Mouse (Mus musculus) heart, adult 2 months (tissue): ENCODE results near the gene Plekhb1. TPM values are rescaled to one million over a fixed set of nuclear protein-coding genes. Genes with fewer than 3 reads are reported as not detected.
A peak's percentile ranks its signal among the peaks of the same experiment; 100 is the strongest.

ENCODE experiments used
- DNase-seq, 2 experiments: peaks; one replicate each; pipeline ENCODE4 v3.0.0; 2021
- H3K27ac ChIP-seq: fragments of 200-600 bp; 2 replicates; pipeline ENCODE4 v1.8.1; 2022
- H3K27me3 ChIP-seq: fragments of 200-500 bp; 2 replicates; pipeline ENCODE4 v1.6.1; 2012; ENCODE audit warnings: mild to moderate bottlenecking, low read length, inconsistent platforms, mixed read lengths; ENCODE audit not compliant: control insufficient read depth, insufficient read depth
- H3K36me3 ChIP-seq: fragments of 200-500 bp; 2 replicates; pipeline ENCODE4 v1.6.1; 2012; ENCODE audit warnings: low read length, inconsistent platforms; ENCODE audit not compliant: control insufficient read depth, insufficient read depth
- H3K4me1 ChIP-seq: fragments of 200-500 bp; 2 replicates; pipeline ENCODE4 v1.6.1; 2011; ENCODE audit warnings: low read length; ENCODE audit not compliant: control insufficient read depth, insufficient read depth
- H3K4me3 ChIP-seq: fragments of 200-600 bp; 2 replicates; pipeline ENCODE4 v1.8.1; 2022
- H3K79me2 ChIP-seq: fragments of 200-500 bp; replicated peaks from 2 replicates; pipeline ENCODE4 v1.6.1; 2012; ENCODE audit warnings: mild to moderate bottlenecking, inconsistent platforms, low read length, moderate library complexity, mixed read lengths; ENCODE audit not compliant: control insufficient read depth, insufficient read depth
- H3K9ac ChIP-seq: fragments of 200-500 bp; 2 replicates; pipeline ENCODE4 v1.6.1; 2012; ENCODE audit warnings: low read depth, mild to moderate bottlenecking, control low read depth, inconsistent platforms, low read length, mixed read lengths
- CTCF ChIP-seq: fragments of 200-600 bp; IDR thresholded peaks from 2 replicates; pipeline ENCODE4 v1.8.1; 2022; ENCODE audit warnings: antibody characterized with exemption, mild to moderate bottlenecking, moderate library complexity
- EP300 ChIP-seq: fragments of 200-500 bp; IDR thresholded peaks from 2 replicates; pipeline ENCODE4 v1.6.1; 2011; ENCODE audit warnings: low read depth, low read length, control low read depth; ENCODE audit not compliant: insufficient read depth
- POLR2A ChIP-seq: fragments of 200-500 bp; IDR thresholded peaks from 2 replicates; pipeline ENCODE4 v1.6.1; 2011; ENCODE audit warnings: mild to moderate bottlenecking, low read depth, low read length, control low read depth; ENCODE audit not compliant: insufficient read depth
- WGBS: fragments of 180-500 bp; shearing (Covaris S2); methylation state at CpG from one replicate; pipeline ENCODE4 v1.1.7; 2018; 5-methylcytosine and 5-hydroxymethylcytosine counted together
- intact Hi-C: fragments of 180-260 bp; cut with DNase I; formaldehyde crosslinking; loops from one replicate; pipeline ENCODE4 v1.15.1; 2025
- polyA plus RNA-seq: library from polyadenylated mRNA; depleted of rRNA; stranded (reverse); fragments of >200 nt; gene quantifications from 2 replicates; pipeline ENCODE4 v1.2.3, GENCODE M21; 2012
- total RNA-seq, 2 experiments: library from RNA; stranded (reverse); gene quantifications; 2 replicates each; pipeline ENCODE4 v1.2.3; 2021

Gene Plekhb1
- total and polyA plus RNA-seq, 3 experiments, result 2.2 to 9.0 (median 2.5) TPM

DNA sequence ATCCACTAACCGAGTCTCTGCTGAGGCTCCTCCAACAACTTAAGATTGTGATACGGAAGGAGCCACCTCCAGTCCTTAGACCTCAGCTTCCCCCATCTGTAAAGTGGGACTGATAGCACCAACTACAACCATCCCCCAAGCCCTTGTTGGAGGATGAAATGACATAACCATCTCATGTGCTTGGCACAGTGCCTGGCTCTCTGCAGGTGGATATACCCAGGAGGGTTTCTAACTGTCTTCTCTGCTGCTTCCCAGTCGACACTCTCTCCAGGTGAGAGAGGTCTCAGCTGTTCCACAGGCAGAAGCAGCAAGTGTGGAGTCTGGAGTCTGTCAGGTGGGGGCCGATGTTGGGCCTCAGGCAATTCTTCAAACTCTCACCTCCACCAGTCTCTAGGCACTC, 11.2 kb downstream of the Plekhb1 start:
- intact Hi-C loops, result no loop called here
- DNase-seq, result no peak
- H3K27ac ChIP-seq, result no peak overlapping the region
- H3K9ac ChIP-seq, result no peak overlapping the region
- no peaks in the 10 kb centered on the region for H3K79me2 ChIP-seq
- WGBS, result 65% methylated on average over 4 of the region's 4 CpGs
- no peaks in the 10 kb centered on the region for H3K27me3 ChIP-seq
- H3K4me1 ChIP-seq, result peaks cover 14% of the 10 kb centered on the region
- TF ChIP-seq POLR2A (no peak), CTCF (no peak), EP300 (no peak)
- H3K36me3 ChIP-seq, result no peaks in the 10 kb centered on the region
- H3K4me3 ChIP-seq, result no peak overlapping the region

DNA sequence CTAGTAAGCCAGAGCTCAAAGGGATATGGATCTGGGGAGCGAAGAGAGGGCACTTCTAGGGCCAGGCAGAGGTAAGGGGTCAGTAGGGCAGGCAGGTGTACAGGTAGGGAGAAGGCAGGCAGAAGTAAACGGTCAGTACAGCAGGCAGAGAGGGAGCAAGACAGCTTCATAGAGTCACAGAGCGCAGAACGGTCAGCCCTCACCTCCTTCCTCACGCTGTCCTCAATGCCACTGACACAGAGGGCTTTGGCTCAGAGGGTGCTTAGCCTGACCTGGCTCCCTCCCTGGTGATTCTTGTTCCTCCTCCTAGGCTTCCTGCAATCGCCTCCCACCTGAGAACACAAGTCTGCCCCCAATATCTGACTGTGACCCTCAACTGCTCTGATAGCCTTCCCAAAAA, 11.8 kb downstream of the Plekhb1 start:
- Histone ChIP-seq H3K27me3 (no peaks in the 10 kb centered on the region), H3K9ac (no peak overlapping the region), H3K36me3 (no peaks in the 10 kb centered on the region), H3K4me3 (no peak overlapping the region), H3K4me1 (peaks cover 14% of the 10 kb centered on the region), H3K27ac (no peak overlapping the region), H3K79me2 (no peaks in the 10 kb centered on the region)
- DNase-seq, result no peak
- TF ChIP-seq CTCF (no peak), EP300 (no peak), POLR2A (no peak)
- WGBS, result 72% methylated on average over 6 of the region's 6 CpGs
- intact Hi-C loops, result no loop called here

DNA sequence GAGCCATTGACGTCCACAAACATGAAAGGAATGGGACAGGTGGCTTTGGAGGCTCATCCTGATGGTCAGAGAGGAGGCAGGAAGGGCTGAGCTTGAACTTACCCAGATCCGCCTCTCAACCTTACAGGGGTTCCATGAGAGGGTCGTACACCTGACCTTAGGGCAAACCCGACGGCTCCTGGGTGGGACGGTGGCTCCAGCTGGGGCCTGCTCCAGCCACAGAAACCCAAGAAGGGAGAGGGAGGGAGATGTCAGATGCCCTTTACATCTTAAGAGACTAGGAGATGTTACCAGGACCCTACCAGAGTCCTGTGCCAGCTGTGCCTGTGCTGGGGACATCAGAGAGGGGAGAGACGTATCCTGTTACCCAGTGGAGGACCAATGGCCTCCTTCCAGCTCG, 12.4 kb downstream of the Plekhb1 start:
- Histone ChIP-seq H3K79me2 (no peaks in the 10 kb centered on the region), H3K4me1 (peaks cover 15% of the 10 kb centered on the region), H3K27me3 (no peaks in the 10 kb centered on the region), H3K27ac (no peak overlapping the region; the same call in 1 of the 2 replicates), H3K9ac (no peak overlapping the region), H3K4me3 (no peak overlapping the region), H3K36me3 (no peaks in the 10 kb centered on the region)
- intact Hi-C loops, result no loop called here
- no peak for DNase-seq
- TF ChIP-seq EP300 (no peak), POLR2A (no peak), CTCF (no peak)
- WGBS, result 83% methylated on average over 8 of the region's 8 CpGs

DNA sequence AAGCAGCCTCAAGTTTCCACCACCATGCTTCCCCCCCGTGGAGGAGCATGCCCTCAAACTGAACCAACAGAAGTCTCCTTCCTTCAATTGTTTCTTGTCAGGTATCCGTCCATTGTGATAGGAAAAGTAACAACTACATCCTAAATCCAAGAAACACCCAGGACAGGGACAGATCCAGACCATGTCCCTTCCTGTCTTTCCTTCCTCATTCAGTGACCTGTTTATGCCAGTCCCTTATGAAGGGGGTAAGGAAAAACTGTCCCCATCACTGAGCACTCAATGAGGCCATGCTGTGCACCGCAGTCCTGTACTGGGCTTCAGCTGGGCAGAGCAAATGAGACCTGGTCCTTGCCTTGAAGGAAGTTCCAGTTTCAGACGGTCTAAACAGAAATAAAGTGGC, 13.1 kb downstream of the Plekhb1 start:
- no peak for DNase-seq
- 49% methylated on average over 4 of the region's 4 CpGs for WGBS
- Histone ChIP-seq H3K9ac (no peak overlapping the region), H3K36me3 (no peaks in the 10 kb centered on the region), H3K27ac (peak overlapping the region; percentile 63), H3K79me2 (no peaks in the 10 kb centered on the region), H3K4me3 (no peak overlapping the region), H3K27me3 (no peaks in the 10 kb centered on the region), H3K4me1 (peaks cover 15% of the 10 kb centered on the region)
- intact Hi-C loops, result no loop called here
- TF ChIP-seq EP300, result 0 out of 2 replicates have a peak, but pooled peaks have one; percentile 1
- TF ChIP-seq CTCF, result no peak
- TF ChIP-seq POLR2A, result no peak

DNA sequence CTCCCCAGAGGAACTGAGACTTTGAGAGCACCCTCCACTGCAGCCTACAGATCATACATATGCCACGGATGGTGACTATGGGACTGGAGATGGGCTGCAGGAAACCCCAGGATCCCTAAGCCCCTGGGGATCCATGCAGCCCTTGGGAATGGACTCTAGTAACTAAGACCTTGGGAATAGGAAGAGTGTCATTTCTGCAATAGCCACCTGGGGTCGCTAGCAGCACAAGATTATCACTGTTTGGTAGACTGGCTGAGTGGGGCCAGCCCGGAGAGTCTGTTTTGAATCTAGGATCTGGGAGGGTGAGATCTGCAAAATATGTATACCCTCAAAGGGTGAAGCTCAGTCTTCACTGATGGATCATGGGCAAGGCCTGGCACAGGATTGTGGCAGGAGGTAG, 17.1 kb downstream of the Plekhb1 start:
- peak; percentile 53 to 63 for DNase-seq
- Histone ChIP-seq H3K79me2 (no peaks in the 10 kb centered on the region), H3K27ac (no peak overlapping the region), H3K9ac (no peak overlapping the region), H3K4me3 (no peak overlapping the region), H3K27me3 (no peaks in the 10 kb centered on the region), H3K36me3 (no peaks in the 10 kb centered on the region), H3K4me1 (peaks cover 9% of the 10 kb centered on the region)
- TF ChIP-seq CTCF (peak; percentile 86), EP300 (no peak), POLR2A (no peak)
- 21% methylated on average over 3 of the region's 3 CpGs for WGBS
- intact Hi-C loops, result loop anchor here (1.0 to 2.0 kb wide), 2 partner anchors 18 to 40 kb away; no protein-coding TSS in a partner anchor

DNA sequence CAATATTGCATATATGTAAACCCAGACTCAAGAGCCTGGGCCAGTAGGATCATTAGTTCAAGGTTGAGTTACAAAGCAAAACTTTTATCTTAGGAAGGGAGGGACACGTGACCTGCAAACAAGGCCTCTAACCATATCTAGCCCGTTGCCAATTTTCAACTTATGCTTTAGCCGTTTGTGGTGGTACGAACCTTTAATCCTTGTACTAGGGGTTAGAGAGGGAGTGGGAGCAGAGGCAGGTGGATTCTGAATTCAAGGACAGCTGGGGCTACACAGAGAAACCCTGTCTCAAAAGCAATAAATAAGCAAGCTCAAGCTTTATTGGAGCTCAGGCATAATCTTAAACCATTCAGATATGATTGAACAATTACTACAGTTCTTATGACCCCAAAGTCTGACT, 19.8 kb downstream of the Plekhb1 start:
- H3K27ac ChIP-seq, result no peak overlapping the region
- 83% methylated on average over 4 of the region's 4 CpGs for WGBS
- DNase-seq, result no peak
- H3K79me2 ChIP-seq, result no peaks in the 10 kb centered on the region
- peaks cover 1% of the 10 kb centered on the region; the same call in 1 of the 2 replicates for H3K4me1 ChIP-seq
- no peaks in the 10 kb centered on the region for H3K27me3 ChIP-seq
- H3K4me3 ChIP-seq, result no peak overlapping the region
- intact Hi-C loops, result no loop called here
- H3K9ac ChIP-seq, result no peak overlapping the region
- TF ChIP-seq EP300, result no peak
- TF ChIP-seq CTCF, result no peak
- TF ChIP-seq POLR2A, result no peak
- H3K36me3 ChIP-seq, result no peaks in the 10 kb centered on the region; the same call in 1 of the 2 replicates
